Mouse (Mus musculus) skeletal muscle tissue, adult 2 months (tissue): ENCODE data around the gene Abhd2.
"Not testable (repeated sequence)": the region's sequence is repeated elsewhere in the genome, so short reads cannot be mapped to it uniquely, and the experiment has no call there.

ENCODE experiments used
- DNase-seq: peaks from one replicate; pipeline ENCODE4 v3.0.0-alpha.2; 2012; ENCODE audit warnings: low read depth, low spot score

Gene Abhd2

DNA sequence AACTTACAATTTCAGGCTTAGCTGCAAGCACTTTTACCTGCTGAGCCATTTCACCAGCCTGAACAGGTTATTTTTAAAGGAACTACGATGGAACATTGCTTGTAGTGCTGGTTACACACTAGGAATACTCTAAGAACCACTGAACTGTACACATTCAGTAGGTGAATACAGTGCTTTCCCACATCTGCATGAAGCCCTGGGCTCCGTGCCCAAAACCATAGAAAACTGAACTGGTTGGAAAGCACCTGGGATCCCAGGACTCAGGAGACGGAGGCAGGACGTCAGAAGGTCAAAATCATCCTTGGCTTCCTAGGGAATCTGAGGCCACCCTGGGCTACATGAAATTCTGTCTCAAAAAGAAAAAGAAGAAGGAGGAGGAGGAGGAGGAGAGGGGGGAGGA is 6.8 kb upstream of the Abhd2 start:
- no peak for DNase-seq

DNA sequence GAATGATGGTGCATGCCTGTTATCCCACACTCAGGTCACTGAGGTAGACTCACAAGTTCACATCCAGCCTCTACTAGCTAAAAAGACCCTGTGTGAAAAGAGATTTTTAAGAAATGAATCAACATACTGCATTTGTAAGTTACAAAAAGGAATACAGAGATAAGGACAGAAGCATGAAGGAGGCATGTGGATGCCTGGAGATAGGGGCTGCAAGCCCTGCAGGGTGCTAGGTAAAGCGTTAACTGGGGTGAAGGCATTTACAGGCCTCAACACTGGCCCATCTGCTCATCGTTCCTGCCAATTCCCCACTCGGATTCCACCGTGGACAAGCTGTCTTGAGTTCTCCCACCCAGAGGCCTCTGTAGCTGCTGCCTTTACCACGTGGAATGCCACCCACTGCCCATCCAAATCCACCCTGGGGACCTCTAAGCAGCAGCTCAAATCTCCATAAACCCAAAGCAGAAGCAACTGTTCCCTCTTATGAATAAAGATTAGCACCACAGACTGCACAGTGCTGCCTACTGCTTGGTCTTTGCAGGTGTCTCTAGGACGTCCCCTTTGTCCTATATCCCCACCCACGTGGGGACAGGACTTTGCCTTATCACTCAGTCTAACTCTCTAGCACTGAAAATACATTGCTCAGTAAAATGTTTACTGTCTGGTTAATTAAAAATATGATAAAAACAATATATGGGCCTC is 5.2 kb upstream of the Abhd2 start:
- DNase-seq, result no peak

DNA sequence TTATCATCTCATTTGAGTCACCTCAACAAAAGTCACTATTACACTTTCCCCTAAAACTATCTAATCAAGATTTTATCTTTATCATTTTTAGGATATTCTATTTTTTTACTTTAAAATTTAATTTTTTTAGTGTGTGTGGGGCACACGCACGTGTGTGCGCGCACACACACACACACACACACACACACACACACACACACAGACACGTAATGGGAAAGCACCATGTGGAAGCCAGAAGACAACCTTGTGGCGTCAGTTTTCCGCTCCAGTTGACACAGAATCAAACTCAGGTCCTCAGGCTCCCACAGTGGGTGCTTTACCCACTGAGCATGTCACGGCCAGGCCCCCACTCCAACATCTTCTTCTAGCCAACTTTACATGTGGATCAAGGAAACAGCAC is 4.1 kb upstream of the Abhd2 start:
- no peak for DNase-seq

DNA sequence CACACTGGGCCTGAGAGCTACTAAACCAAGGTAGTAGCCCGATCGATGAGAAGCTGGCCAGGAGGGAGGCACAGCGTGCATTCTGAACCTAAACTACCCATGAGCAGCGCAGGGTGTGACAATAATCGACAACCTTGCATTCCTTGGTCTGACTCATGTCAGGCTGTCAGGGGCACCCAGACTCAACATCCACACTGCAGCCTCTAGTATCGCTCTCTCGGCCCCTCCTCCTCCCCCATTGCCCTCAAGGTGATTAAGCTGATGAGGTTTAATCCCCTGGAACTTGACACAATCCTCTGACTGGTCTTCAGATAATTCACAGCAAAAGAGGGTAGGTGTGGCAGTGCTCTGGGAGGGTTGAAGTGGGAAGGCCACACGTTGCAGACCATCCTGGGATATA is 3.6 kb upstream of the Abhd2 start:
- no peak for DNase-seq

DNA sequence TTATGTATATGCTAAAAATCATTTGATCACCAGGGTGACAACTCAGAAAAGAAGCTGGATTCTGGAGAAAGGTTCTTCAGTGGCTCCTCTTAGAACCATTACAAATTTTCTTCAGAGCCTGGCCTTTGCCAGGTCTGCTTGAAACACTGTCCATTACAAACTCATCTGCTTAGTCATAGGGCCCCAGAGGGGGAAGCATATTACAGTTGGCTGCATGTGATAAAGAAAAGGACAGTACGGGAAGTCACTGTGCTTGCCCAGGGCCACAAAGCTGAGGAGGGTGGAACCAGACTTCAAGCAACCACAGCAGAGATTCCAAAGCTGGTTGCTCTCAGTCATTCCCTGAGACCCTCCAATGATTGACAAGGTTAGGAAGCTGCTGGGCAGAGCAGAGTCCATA is 3.1 kb upstream of the Abhd2 start:
- peak; percentile 57 for DNase-seq

DNA sequence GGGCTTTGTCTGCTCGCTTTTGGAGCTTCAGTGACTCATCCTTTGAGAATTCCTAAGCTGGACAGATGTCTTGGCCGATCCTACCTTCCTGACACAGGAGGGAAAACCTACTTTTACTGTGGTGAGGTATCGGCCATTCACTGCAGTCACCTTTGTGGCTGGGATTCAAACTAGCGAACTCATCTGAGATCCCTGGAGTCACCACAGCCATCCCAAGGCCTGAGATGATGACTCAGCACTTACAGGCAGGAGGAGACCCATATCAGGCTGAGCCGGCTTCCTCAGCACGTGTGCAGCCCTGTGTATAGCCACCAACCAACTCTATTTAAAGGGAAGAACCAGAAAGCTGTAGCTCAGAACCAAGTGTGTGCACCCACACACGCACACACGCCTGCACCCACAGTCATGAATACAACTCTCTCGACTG is 2.0 kb upstream of the Abhd2 start:
- DNase-seq, result no peak

DNA sequence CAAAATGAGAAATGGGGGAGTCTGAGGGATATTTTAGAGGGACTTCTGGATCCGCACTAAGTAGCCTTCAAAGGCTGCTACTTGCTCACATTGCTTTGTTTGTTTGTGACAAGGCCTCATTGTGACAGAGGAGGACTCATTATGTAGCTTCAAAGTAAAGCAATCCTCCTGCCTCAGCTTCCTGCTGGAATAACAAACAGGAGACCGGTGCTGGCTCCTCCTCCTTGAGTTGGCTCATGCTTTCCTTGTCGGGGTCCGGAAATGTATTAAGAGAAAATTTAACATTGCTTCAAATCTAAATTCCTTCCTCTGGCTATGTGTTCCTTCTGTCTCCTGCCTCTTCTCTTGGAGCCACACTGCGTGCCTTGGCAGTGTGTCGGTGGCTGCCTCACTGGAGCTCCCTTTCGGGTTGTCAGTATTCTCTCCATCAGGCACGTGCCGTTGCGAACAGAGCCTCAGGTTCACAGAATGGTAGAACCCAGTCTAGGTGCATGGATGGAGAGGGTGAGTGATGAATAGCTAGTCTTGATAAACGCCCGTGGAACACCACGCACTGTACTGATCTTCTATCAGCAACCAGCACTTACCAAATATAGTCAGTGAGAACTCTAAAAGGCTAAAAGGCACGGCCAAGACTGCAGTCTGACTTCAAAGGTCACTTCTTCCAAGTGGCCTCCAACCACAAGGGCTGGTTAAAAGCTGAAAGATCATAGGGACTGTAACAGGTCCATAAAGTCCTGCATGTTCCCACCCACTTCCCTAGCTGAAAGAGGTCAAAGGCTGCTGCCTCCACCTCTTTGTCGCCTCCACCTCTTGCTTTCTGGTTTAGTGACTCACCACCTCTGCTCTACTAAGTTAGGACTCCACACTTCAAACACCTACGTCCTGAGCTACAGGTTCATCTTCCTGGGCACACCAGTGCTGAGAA is 874 bp upstream of the Abhd2 start:
- no peak for DNase-seq

DNA sequence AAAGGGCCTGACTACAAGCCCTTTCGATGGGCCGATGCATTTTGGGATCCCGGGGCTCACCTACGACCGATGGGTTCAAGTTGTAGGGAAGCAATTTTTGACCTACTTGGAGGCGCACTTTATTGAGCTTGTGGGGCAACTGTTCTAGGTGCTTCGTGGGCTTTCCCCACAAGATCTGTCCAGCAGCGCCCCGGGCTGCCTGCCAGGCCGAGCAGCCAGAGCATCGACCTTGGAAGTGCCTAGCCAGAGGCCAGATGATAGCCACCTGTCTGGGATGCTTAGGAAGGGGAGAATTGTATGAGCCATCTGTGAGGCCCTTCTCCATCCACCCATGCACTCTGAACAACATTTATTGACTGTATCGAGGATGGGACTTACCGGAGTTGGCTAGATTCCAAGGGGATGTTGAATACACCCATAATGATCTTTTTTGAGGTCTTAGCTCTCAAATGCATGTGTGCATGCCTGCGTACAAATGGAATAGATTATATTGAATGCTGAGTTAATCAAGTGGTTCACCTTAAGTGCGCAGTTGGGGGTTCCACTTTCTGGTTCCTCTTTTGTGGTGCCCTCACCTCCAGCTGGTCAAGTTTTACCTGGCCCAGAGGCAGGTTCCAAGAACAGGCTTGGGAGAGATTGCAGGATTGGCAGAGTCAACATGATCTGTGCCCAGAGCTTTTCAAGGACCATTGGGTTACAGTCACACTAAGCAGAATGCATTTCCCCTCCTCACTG is 906 bp downstream of the Abhd2 start:
- no peak for DNase-seq

DNA sequence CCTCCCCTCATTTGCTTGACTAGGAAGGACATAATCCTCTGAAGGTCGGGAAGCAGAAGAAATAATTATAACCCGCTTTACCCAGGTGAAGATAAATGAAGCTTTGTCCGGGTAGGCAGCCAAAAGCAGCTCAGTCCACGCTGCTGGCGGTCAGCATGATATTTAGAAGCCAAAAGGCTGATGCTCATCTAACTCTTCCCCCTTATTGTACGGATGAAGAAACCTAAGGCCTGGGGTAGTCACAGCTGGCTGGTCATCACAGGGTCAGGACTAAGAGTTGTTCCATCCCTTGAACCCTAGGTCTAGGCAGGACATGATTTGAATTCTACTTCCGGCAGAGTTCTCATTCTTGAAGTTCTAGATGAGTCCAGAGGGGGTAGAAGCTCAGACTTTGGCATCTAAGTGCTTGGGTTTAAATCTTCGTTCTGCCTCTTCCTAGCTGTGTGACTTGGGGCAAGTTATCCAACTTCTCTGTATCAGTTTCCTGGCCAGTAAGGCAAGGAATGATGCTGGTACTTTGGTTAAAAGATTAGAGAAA is 1.5 kb downstream of the Abhd2 start:
- DNase-seq, result no peak

DNA sequence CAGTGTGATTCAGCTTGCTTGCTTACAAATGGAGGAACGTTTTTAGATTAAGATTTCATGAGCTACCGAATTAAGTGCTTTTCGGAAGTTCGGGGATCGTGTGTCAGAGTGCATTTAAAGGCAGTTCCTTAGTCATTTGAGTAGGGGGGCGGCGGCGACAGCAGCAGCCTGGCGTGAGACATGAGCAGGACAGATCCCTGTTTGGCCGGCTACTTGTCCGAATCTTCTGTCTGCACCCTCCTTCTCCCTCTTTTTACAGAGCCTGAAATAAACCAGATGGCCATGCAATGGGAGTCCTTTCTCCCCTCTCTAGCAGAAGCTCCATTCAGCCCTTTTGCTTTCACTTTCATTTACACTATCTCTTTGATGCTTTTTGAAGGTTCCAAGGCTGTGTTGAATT is 2.3 kb downstream of the Abhd2 start:
- DNase-seq, result no peak

DNA sequence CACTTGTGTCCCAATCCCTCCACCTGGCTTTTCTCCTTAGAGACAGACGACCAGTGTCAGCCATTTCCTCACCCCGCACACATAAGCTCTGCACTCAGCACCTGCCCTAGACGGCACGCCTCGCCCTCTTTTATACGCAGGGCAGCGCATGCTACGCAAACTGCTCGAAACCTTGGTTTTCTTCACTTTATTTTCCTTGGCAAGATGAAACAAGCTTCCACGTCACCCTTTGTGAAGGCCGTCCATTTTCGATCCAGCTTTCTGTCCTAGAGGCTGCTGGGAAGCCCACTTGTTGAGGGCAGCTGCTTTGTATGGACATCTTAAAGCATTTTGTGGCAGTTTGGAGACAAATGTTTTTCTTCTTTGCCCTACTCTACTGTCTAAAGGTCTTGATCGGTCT is 5.4 kb downstream of the Abhd2 start:
- DNase-seq, result no peak

DNA sequence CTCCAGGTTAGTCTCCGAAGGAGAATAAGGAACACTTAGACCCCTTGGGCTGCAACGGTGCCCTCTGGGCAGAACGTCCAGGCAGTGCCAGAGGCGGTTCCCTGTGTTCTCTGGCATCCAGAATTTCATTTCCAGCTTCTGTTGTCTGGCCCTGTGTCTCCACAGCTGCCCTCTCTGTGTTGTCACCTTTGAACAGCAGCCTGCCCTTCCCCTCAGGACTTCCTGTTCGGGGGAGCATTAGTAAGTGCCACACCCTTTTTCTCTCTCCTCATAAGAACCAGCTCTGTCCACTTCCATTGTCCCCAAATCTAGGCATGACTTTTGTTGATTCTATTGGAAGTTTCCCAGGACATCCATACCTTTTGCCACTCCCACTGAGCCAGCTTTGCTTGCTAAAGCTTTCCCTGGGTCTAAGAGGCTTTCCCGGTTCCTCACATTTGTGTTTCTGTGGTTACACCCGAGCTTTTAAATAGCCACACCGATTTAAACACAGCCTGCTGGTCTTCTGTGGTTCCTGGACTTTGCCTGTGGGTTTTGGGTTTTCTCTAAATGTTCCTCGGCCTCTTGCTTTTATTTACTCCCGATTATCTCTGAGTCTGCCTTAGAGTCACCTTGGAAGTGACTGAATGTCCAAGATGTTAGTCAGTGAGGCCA is 6.5 kb downstream of the Abhd2 start:
- no peak for DNase-seq

DNA sequence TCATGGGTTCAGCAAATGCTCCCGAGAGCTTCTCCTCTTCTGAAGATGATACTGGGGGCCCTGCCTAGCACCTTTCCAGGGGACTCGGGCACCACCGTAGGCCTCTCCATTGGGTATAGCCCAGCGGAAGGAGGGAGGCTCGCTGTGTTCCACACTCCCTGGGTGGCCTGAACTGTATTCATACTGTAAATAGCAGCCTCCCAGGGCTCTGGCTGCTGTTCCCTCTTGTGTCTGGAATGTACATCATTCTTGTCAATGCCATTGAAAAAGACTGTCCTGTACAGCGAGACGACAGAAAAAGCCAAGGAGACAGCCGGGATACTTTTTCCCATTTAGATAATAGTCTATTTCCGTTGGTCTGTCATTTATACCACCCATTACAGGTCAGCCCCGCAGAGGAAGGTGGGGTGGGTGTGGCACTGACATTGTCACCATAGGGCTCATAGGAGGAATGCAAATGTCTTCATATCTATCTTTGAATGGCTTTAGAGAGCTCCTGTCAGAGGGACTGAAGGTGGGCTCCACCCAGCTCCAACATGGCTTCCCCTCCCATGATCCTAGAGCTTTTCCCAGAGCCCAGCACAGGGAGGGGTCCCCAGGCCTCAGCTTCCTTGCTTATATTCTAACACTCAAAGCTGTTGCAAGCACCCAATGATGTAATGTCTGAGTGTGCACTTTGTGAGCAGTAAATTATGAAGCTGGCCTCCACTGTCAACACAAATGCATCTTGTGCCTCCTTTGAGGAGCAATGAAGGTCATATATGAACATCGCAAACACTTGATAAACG is 10.1 kb downstream of the Abhd2 start:
- DNase-seq, result no peak

DNA sequence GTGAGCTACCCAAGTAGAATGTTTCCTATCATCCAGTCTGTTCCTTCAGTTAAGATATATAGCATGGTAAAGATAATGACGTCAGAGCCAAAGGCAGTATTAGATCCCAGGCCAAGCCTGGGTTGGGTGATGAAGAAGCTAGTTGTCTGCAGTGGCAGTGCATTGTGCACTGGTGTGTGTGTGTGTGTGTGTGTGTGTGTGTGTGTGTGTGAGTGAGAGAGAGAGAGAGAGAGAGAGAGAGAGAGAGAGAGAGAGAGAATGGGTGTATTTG is 10.6 kb downstream of the Abhd2 start:
- not testable (repeated sequence) for DNase-seq

DNA sequence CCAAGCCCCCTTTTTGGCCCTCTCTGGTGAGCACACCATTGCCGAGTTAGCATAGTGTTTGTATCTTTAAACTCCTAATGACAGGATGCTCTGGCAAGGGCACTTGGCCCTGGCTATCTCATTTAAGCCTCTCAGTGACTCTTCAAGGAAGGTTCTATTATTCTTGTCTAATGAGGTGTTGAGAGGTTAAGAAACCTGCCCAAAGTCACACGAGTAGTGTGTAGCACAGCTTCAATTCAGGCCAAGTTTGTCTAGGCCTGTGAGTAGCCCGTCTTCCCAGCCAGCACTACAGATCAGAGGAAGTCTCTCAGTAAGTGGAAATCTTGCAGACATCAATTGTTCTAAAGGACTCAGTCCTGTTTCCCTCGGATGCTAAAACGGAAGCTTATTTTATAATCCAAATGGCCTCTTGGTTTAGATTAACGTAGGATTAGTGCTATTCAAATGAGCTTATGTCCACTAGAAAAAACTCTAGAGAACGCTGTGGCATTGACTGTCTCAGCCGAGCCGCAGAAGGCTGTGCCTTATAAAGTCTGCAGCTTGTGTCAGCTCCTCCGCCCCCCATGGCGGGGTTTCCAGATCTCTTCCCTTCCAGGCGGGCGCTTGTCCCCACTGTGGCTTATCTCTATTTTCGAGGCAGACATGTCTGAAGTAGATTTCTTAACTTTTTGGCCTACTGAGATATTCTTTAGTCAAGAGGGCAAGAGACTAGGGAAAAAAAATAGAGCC is 11.3 kb downstream of the Abhd2 start:
- no peak for DNase-seq

DNA sequence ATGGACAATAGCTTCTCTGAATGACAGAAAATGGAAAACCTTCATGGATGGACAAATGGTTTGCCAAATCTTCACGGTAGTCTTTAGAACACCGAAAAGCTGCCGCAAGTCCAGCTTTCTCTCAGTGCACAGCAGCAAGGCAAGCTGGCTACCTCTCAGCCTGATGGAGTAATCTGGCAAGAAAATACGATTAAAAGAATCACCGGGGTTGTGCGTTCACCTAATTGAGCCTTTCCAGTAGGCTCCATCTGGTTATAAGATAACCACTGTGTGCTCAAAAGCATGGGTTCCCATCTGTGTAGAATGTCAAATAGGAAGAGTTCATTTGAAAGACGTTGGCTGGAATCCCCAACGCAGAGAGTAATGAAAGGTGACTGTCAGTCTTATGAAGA is 11.9 kb downstream of the Abhd2 start:
- DNase-seq, result no peak

DNA sequence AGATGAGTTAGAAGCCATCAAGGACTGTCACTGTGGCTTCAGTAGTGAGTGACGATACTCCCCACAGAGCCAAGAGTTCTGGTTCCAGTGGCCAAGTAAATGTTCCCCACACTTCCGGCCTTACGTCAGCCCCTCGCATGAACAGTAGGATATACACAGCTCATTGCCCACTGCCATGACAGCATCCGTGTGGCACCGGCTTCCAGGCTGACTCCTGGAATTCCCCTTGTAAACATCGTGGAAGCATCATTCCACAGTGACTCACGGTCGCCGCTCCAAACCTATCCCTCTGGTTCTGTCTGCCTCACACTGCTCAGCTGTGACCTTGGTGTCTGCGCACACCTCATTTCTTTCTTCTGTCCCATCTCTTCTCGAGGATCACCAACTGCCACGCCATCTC is 12.4 kb downstream of the Abhd2 start:
- no peak for DNase-seq

DNA sequence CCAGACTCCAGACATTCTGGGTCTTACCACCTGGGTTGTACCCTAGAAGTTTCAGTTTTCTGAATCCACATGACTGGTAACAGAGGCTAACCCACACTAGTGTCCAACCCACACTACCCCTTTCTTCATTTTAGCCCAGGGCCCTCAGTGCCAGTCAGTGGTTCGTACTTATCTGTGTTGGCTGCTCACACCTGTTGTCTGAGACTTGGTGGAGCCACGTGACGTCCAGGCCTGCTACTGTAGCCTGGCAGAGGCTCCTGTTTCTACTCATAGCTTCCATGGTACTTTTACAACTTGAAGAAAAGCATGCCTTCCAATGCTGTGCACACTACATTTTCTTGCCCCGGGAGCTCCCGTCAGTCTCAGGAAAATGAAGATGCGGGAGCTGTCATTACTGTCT is 14.2 kb downstream of the Abhd2 start:
- DNase-seq, result no peak

DNA sequence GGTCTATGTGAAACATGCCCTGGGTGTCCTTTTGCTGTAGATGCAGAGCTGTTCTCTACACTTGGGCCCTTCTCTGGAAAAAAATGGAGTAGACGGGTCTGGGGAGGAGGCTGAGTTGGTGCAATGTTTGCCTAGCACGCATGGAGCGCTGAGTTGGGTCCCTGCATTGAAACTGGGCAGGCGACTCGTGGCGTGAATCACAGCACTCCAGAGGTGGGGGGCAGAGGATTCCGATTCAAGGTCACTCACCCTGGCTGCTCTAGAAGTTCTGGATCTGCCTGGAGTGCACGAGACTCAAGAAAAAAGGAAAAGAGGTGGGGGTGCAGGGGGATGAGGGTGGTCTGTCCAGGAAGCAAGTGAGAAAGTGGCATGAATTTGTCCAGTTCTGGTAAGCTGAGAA is 14.9 kb downstream of the Abhd2 start:
- no peak for DNase-seq

DNA sequence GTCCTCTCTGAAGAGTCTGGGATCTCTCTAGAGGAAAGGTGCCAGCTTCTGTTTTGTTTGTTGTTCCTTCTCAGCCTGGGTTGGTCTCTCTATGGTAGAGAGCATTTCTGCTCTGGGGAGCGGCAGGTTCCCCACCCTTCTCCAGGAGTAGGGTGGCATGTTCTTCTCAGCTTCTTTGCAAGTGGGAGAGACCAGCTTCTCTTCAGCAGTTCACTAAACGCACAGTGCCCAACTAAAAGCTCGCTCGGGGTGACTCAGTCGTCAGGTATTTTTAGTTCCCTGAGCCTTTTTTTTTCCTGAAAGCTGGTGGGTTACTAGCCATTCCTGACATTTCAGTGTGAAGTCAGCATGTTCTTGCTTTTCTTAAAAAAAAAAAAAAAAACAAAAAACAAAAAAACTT is 15.4 kb downstream of the Abhd2 start:
- DNase-seq, result no peak
